Mouse (Mus musculus): ENCODE measurements around the gene Rnf216.

DNA sequence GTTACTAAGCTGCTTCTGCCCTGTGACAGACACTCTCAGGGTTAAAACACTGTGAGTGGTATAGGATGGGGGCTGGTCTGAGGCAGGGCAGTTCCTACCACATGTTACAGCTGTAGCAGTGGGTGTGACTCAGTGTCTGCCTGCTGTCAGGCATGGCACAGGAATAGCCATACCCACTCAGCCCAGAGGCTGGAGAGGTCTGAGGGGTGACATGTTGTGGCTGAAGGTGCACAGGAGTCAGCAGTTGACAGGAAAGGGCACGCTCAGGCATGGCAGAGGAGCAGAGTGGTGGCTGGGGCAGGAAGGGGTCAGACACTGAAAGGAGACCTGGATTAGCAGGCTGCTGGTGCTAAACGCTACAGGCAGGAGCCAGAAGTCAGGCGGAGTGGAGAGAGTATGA lies 78.7 kb downstream of the Rnf216 start:
- TF ChIP-seq CTCF (IDR thresholded peaks at IDR 0.05; ENCODE audit: borderline replicate concordance, insufficient read depth, low read length) (no peak), POLR2A (IDR thresholded peaks at IDR 0.05; ENCODE audit: low read depth, low read length) (no peak)
